Mouse (Mus musculus): ENCODE measurements around the gene Asic4.
A peak's percentile ranks its signal among the peaks of the same experiment; 100 is the strongest.

The Asic4 gene

GRCm38 (mm10) chr1:75501905-75502304, 51.7 kb downstream of the Asic4 start:
- DNase-seq (ENCODE audit: low read depth in 2 of 2, low spot score in 2 of 2) = no peak

DNA sequence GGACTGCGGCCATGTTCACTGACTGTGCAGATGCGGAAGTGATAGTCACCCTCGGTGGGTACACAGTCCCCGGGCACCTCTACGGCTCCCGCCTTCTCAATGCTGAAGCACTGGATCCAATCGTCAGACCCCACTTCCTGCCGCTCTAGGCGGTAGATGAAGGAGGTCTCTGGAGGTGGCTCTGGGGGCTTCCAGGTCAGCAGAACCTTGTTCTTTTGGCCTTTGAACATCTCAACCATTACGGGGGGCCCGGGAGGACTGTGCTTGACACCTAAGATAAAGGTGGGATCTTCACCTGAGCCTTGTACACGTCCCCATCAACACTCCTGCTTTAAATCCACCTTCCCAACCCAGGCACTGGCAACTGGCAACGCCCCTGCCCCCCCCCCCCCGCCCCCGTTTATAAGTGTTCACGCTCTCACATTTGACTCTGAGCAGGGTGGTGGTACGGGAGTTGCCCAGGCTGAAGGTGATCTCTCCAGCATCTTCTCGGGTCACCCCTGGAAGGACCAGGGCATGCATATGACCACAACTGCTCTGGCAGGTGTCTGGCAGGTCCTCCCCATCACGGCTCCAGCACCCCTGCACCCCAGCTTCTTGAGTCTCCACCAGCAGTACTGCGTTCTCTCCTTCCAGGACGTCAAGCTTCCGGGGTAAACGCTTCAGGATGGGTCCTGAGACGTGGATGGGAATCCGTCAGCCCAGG, 52.9 kb downstream of the Asic4 start:
- no peak for DNase-seq (ENCODE audit: low read depth in 2 of 2, low spot score in 2 of 2)

GRCm38 (mm10) chr1:75503651-75503980, 53.4 kb downstream of the Asic4 start:
- DNase-seq (ENCODE audit: low read depth in 2 of 2, low spot score in 2 of 2) = no peak

DNA sequence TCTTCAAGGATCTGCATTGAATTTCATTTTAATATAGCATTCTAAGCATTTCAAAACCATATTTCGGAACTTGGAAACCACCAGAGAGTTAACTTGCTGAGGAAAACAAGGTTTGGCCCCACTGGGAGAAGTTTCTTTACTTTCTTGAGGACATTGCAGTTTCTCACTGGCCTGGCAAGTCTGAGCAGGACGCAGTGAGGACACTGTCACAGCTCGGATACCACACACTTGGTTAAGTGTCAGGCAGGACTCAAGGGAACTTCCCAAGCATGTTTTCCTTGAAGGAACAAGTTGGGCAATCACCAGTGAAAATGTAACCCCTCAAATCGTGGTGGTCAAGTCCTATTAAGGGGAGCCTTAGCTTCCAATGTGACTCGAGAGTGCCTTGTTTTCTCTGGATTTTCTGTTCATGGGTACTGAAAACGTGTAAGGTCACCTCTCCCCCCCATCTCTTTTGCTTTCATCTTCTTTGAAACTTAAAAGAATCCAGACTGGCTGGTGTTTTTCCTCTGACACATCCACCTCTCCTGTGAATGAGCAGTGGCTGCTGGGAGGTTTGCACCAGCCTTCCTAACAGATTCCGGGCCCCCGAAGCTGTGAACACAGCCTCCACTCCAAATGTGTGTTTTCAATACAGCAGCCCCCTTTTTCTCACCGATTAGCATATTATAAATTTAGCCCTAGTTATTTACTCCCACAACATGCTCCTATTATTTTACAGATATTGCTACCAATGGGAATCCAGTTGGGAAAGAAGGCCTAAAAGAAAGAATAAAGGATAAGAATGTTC, 54.2 kb downstream of the Asic4 start:
- no peak for DNase-seq (ENCODE audit: low read depth in 2 of 2, low spot score in 2 of 2)

DNA sequence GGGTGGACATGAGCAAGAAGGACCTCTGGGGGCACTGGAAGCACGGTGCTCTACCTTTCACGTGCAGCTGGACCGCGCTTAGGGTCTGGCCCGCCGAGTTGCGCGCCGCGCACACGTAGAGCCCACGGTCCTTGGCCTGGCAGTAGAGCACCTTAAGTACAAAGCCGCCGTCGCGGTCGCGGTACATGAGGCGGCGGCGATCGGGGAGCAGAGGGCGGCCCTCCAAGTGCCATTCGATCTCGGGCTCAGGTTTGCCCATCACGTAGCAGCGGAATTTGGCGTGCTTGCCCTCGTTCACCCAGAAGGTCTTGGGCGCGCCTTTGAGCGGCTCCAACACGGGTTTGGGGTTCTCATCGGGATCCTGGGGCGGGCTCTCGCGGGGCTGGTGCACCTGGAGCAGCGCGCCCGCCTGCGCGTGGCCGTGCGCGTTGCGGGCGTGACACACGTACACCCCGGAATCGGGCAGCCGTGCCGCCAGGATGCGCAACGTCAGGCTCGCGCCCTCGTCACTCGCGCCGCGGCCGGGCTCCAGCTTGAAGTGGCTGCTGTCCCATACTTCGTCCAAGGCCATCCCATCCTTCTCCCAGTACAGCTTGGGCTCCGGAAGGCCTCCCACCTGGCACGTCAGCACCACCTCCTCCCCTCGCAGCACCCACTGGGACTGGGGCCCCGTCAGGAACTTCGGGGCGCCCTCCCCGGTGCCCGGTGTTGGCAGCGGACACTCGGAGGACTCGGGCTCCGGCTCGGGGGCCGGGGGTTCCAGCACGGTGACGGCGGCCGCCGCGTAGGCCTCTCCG, 55.1 kb downstream of the Asic4 start:
- peak; percentile 19 to 33 for DNase-seq (ENCODE audit: low read depth in 2 of 2, low spot score in 2 of 2)

DNA sequence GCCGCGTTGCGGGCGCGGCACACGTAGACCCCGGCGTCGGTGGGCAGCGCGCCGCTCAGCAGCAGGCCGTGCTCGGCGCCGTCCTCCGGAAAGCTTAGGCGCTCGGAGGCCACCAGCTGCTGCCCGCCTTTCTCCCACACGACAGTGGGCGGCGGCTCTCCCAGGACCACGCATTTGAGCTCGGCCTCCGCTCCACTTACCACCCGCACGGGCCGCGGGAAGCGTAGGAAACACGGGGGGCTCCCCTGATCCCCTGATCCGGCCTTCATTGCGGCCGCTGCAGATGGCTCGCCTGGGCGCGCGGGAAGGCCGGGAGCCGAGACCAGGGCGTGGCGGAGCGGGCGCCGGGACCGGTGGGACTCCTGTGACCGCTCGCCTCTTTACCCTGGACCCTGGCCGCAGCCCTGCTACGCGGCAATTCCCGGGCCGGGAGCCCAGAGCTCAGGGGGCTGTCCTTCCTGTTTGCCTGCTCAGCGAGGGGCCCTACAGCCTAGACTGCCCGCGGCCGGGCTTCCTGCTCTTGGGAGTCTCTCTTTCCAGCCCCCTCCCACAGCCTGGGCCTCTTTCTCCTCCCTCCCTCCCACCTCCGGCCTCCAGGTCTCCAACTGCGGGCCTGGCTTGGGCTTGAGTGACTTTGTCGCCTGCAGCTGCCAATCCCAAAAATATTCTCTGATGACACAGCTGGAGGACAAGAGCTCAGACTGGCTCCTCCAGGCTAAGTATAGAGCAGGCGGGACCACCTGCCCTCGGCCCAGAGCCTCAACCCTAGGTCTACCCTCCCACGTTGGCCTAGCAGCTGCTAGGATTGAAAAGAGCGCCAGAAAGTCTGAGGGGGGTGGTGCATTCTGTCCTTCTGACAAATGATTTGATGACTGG, 56.0 kb downstream of the Asic4 start, which contains the start of gene Obsl1:
Gene Obsl1 (minus strand): TSS at position 497 of the 876 bp plus-strand sequence.
- no peak for DNase-seq (ENCODE audit: low read depth in 2 of 2, low spot score in 2 of 2)

GRCm38 (mm10) chr1:75507006-75507405, 56.8 kb downstream of the Asic4 start, which contains the start of gene Inha:
Gene Inha (plus strand): TSS chr1:75507077.
- no peak for DNase-seq (ENCODE audit: low read depth in 2 of 2, low spot score in 2 of 2)

DNA sequence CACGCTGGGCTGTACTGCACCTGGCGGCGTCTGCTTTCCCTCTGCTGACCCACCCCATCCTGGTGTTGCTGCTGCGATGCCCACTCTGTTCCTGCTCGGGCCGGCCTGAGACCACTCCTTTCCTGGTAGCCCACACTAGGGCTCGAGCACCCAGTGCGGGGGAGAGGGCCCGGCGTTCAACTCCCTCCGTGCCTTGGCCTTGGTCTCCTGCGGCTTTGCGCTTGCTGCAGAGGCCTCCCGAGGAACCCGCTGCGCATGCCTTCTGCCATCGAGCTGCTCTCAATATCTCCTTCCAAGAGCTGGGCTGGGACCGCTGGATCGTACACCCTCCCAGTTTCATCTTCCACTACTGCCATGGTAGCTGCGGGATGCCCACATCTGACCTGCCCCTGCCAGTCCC, 59.4 kb downstream of the Asic4 start:
- DNase-seq (ENCODE audit: low read depth in 2 of 2, low spot score in 2 of 2) = no peak

DNA sequence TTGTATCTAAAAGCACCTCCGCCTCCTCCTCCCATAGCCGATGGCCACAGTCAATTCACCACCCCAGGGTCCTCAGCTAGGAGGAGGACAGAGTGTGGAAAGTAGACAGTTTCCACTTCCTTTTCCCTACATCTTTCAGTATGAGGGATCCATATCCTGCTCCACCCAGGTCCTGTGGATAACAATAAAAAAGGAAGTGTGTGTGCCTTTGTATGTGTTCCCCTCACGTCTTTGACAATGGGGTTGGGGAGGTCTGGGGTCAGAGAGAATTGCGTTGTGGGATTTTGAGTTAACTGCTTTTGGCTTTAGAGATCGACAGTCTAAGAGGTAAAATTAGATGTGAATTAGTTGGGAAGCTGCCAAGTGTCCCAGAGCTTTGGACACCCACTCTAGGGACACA, 59.9 kb downstream of the Asic4 start:
- no peak for DNase-seq (ENCODE audit: low read depth in 2 of 2, low spot score in 2 of 2)

DNA sequence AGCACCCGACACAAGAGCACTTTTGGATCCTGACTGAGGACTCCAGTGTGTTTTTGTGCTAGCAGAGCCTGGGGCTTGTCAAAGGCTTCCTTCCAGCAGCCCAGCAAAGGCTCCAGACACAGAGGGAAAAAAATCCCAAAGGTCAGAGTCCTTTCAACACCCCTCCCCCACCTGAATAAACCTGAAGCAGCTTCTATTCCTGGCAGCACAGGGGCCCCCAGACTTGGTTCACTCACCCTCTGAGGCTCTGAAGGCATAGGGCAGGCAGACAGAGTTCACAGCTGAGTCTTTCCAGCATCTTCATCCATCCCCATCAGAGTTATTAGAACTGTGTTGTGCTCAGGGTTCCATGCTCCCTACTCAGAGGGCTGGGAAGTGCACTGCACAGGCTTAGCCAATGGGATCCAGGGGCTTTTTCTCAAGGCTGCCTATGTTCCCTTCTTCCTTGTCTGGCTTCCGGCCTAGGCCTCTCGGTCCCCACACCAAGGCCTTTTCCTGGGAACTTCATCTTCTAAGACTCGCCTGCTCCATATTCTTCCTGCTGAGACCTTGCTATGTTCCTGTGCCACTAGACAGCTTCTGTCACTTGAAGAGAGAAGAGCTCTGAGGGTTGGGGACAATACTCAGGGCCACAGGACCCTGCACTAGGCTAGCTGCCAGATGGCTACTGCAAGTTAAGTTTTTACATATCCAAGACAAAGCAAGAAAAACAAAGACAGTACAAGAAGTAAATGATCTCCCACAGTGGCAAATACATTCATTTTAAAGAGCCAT, 61.4 kb downstream of the Asic4 start:
- no peak for DNase-seq (ENCODE audit: low read depth in 2 of 2, low spot score in 2 of 2)

DNA sequence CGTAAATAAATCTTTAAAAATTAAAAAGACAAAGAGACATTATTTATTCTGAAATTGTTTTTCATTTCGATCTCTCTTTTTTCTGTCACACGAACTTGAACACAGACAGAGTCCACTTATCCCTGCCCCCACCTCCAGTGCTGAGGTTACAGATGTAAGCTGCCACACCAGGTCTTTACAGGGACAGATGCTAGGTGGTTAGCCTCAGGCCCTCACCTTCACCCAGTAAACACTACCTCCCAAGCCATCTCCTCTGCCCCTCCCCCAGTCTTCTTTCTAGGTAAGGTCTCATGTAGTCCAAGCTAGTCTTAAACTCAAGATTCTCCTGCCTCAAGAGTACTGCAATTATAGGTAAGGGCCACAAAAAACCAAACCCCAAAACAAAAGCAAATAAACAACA, 62.3 kb downstream of the Asic4 start:
- DNase-seq (ENCODE audit: low read depth in 2 of 2, low spot score in 2 of 2) = no peak

DNA sequence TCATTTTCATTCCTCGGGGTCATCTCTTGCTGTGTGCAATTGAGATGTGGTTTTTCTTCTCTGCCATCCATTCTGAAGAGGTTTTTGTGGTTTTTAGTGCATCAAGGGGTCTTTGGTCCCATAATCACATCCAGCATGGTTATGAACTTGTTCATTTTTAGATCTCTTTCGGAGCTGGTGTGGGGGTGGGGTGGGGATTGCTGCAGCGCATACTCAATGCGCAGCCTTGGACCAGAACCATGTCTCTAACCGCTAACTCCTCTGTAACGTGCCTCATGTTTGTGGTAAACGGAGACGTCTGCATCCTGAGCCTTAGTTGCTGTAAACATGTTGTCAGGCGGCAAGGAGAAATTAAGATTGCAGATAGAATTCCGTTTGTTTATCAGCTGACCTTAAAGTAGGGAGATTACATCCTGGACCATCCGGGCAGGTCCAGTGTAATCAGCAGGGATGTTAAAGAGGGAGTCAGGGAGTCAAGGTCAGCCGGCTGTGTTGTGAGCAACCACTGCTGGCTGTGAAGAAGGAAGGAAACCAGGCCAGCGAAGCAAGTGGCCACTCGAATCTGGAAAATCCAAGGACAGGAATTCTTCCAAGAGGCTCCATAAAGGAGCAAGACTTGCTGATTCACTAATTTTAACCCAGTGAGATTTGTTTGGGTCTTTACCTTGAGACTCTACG, 66.6 kb downstream of the Asic4 start:
- no peak for DNase-seq (ENCODE audit: low read depth in 2 of 2, low spot score in 2 of 2)

GRCm38 (mm10) chr1:75517984-75518383, 67.7 kb downstream of the Asic4 start:
- no peak for DNase-seq (ENCODE audit: low read depth in 2 of 2, low spot score in 2 of 2)

- DNase-seq (ENCODE audit: low read depth in 2 of 2, low spot score in 2 of 2) = no peak
Observed at GRCm38 (mm10) chr1:75518427-75518826, 68.2 kb downstream of the Asic4 start.

- no peak for DNase-seq (ENCODE audit: low read depth in 2 of 2, low spot score in 2 of 2)
Observed at GRCm38 (mm10) chr1:75519576-75519975, 69.3 kb downstream of the Asic4 start.

- peak; percentile 83 to 87 for DNase-seq (ENCODE audit: low read depth in 2 of 2, low spot score in 2 of 2)
Observed at GRCm38 (mm10) chr1:75521321-75522031, 71.2 kb downstream of the Asic4 start, which contains the start of gene Stk11ip. Gene Stk11ip (plus strand): TSS chr1:75521529.

Data from CD8-positive naive resting alpha-beta T cell, adult 2 months (primary cell).